Mouse (Mus musculus) spleen, adult 2 months (tissue): Measurements from ENCODE around the gene Gm12248.

Source experiments
- CTCF ChIP-seq: fragments of 200-500 bp; IDR thresholded peaks from 2 replicates; pipeline ENCODE4 v1.5.1; 2011; ENCODE audit warnings: mild to moderate bottlenecking, inconsistent platforms; ENCODE audit not compliant: insufficient read depth, insufficient read length, insufficient replicate concordance; ENCODE audit errors: extremely low read depth
- POLR2A ChIP-seq: fragments of 200-500 bp; IDR thresholded peaks from 2 replicates; pipeline ENCODE4 v1.6.1; 2011; ENCODE audit warnings: low read depth, low read length, inconsistent platforms

DNA sequence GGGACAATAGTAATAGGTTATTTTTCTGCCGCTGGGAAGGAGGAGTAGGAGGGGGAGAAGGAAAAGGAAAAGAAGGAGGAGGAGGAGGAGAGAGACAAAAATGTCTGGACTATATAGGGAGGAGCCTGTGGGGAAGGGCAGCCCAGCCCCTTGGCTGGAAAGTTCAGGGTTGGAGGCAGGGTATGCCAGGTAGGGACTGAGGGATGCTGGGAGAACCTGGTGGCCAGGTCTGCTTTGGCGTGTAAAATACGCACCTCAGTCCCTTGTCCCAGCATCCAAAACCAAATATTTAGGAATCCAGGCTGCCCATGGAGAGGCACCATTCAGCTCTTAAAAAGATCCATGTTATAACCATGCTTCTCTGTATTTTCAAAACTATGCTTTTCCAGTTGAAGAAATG lies 9.2 kb upstream of the Gm12248 start:
- no peak for TF ChIP-seq CTCF
- no peak for TF ChIP-seq POLR2A
